Mouse (Mus musculus): ENCODE results near the gene Gm7356. TPM values are rescaled to one million over a fixed set of nuclear protein-coding genes. Genes with fewer than 3 reads are reported as not detected.
A peak's percentile ranks its signal among the peaks of the same experiment; 100 is the strongest.
"Not testable (repeated sequence)": the region's sequence is repeated elsewhere in the genome, so short reads cannot be mapped to it uniquely, and the experiment has no call there.

The Gm7356 gene
- polyA plus RNA-seq (2015; fragmentation: Nextera tagmentation; extraction: Ambion mirVana): not detected in 2 replicates

DNA sequence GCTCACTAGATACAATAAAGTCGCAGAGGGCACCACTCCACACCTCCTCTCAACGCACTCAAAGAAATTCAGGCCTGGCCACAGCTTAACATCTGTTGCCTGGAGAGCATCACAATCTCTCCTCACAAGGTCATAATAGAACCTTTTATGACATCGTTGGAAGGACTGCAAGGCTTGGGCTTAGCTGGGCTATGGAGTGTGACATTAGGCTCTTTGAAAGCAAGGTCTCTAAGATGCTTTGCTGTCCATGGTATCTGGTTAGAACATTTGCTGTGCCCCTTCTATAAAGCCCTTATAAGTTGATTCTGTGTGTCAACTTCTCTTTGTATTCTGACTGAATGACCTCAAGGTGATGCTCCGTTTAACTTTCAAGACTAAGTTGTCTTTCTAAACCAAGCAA is at the start of gene Gm7356:
Gene Gm7356 (minus strand): TSS at position 101 of the 400 bp plus-strand sequence.
- not testable (repeated sequence) for H3K4me2 ChIP-seq (replicated peaks; ENCODE audit: low read depth, low read length); ATAC-seq (ENCODE audit: low FRiP score, low TSS enrichment); H3K27me3 ChIP-seq (ENCODE audit: insufficient read depth, low read length); H3K9ac ChIP-seq (replicated peaks; ENCODE audit: low read length); H3K36me3 ChIP-seq (ENCODE audit: insufficient read depth, low read length); H3K4me1 ChIP-seq (ENCODE audit: insufficient read depth, low read length); H3K4me3 ChIP-seq (ENCODE audit: low read length); H3K9me3 ChIP-seq (ENCODE audit: low read length); H3K27ac ChIP-seq (ENCODE audit: low read length)
- WGBS: 77% methylated on average over 4 of the region's 4 CpGs

DNA sequence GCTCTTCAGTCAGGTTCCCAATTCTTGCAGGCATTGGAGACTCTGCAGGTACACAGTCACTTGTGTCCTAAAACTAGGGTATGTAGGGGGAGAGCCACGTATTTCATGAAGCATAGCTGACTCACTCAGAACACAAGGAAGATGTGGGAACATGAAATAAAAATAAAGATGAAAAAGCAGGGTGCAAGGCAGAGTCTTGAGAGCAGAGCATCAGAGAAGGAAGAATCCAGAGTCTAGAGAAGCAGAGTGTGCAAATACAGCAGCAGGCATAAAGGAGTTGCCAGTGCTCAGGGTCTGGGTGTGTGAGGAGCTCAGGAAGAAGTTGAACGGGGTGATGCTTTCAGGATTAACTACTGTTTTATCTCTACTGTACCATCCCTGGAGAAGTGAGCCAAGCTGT is 38.4 kb upstream of the Gm7356 start:
- ATAC-seq (ENCODE audit: low FRiP score, low TSS enrichment); H3K4me2 ChIP-seq (replicated peaks; ENCODE audit: low read depth, low read length); H3K4me3 ChIP-seq (ENCODE audit: low read length); H3K9me3 ChIP-seq (ENCODE audit: low read length); H3K4me1 ChIP-seq (ENCODE audit: insufficient read depth, low read length); H3K36me3 ChIP-seq (ENCODE audit: insufficient read depth, low read length); H3K9ac ChIP-seq (replicated peaks; ENCODE audit: low read length); H3K27me3 ChIP-seq (ENCODE audit: insufficient read depth, low read length); H3K27ac ChIP-seq (ENCODE audit: low read length): not testable (repeated sequence)
- 75% methylated on average over 1 of the region's 2 CpGs for whole genome bisulfite sequencing

DNA sequence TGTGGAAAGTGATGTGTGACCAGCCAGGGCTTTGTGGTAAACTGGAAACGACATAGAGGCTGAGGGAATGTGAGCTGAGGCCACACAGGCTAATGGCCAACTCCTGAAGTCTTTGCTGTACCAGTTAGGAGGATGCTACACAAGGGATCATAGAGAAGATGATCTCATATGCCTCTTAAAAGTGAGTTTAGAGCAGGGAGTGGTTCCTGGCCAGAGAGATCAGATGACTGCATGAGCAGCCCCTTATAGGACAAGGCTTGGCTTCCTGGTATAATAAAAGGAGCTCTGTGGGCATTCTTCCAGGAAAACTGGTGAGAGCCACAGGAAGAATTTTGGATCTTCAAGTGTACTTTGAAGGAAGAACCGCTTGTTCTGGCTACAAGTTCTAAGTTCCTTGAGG is 33.5 kb upstream of the Gm7356 start:
- not testable (repeated sequence) for H3K4me1 ChIP-seq (ENCODE audit: insufficient read depth, low read length); H3K4me3 ChIP-seq (ENCODE audit: low read length); ATAC-seq (ENCODE audit: low FRiP score, low TSS enrichment); H3K27me3 ChIP-seq (ENCODE audit: insufficient read depth, low read length); H3K4me2 ChIP-seq (replicated peaks; ENCODE audit: low read depth, low read length); H3K27ac ChIP-seq (ENCODE audit: low read length); H3K9ac ChIP-seq (replicated peaks; ENCODE audit: low read length); H3K36me3 ChIP-seq (ENCODE audit: insufficient read depth, low read length); H3K9me3 ChIP-seq (ENCODE audit: low read length)
- 50% methylated on average over 1 of the region's 2 CpGs for WGBS

DNA sequence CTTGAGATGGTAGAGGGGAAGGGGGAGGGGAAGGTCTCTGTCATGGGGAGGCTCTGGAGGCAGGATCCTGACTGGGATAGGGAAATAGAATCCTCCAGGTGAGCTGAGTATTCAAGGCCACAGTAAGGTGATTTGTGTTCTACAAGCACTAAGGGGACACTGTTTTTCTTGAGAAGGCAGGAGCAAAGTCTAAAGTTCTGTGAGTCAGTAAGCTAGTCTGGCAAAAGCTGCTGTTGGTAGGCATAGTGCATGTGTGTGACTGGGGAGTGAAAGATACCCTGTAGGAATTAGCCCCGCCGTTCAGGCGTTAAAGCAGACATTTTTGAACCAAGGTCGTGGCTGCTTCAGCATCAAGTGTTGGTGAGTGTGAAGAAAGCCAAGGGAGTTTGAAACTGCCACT is 32.6 kb upstream of the Gm7356 start:
- H3K4me2 ChIP-seq (replicated peaks; ENCODE audit: low read depth, low read length); H3K9me3 ChIP-seq (ENCODE audit: low read length); H3K36me3 ChIP-seq (ENCODE audit: insufficient read depth, low read length); H3K27me3 ChIP-seq (ENCODE audit: insufficient read depth, low read length); H3K4me1 ChIP-seq (ENCODE audit: insufficient read depth, low read length); ATAC-seq (ENCODE audit: low FRiP score, low TSS enrichment); H3K27ac ChIP-seq (ENCODE audit: low read length); H3K9ac ChIP-seq (replicated peaks; ENCODE audit: low read length); H3K4me3 ChIP-seq (ENCODE audit: low read length): not testable (repeated sequence)
- WGBS: 77% methylated on average over 4 of the region's 4 CpGs

DNA sequence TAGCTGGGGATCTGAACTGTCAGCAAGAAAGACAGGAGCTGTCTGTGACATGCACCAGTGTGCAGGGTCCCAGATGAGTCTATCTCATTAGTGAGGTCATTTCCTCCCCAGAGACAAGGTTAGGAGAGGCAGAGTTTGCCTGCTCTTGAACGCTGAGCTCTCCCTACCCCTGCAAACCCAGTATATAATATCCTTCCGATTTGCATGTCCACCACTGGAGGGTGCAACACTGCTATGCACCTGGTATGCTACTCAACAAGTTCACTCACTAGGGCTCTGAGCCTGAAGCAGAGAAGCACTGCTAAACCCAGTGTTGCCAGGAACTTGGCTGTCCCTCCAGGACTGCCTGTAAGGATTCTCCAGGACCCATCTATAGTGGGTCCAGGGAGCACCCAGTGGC is 10.1 kb downstream of the Gm7356 start:
- 42% methylated on average over 2 of the region's 2 CpGs for WGBS
- H3K9ac ChIP-seq (replicated peaks; ENCODE audit: low read length); H3K27ac ChIP-seq (ENCODE audit: low read length); H3K36me3 ChIP-seq (ENCODE audit: insufficient read depth, low read length); H3K4me1 ChIP-seq (ENCODE audit: insufficient read depth, low read length); H3K27me3 ChIP-seq (ENCODE audit: insufficient read depth, low read length); H3K4me2 ChIP-seq (replicated peaks; ENCODE audit: low read depth, low read length); H3K4me3 ChIP-seq (ENCODE audit: low read length); H3K9me3 ChIP-seq (ENCODE audit: low read length): not testable (repeated sequence)
- peak; percentile 67; the same call in 1 of the 2 replicates for ATAC-seq (ENCODE audit: low FRiP score, low TSS enrichment)

DNA sequence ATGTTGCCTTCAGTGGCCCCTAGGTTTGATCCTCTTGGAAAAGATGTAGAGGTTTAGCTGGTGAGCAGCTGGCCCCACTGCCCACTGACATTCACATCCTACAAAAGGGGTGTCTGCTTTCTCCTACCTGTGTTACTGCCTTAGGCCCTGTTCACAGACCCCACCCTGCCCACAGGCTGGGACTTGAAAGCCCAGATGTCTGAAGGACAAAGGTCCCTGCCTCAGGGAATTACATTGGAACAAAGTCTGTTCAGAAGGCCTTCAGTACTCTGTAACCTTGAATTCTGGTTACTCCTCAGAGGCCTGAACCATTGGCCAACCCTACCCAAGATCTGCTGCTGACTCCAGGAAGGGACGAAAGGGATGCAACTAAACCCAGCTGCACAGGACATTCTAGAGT is 15.8 kb downstream of the Gm7356 start:
- WGBS: 75% methylated on average over 1 of the region's 1 CpGs

DNA sequence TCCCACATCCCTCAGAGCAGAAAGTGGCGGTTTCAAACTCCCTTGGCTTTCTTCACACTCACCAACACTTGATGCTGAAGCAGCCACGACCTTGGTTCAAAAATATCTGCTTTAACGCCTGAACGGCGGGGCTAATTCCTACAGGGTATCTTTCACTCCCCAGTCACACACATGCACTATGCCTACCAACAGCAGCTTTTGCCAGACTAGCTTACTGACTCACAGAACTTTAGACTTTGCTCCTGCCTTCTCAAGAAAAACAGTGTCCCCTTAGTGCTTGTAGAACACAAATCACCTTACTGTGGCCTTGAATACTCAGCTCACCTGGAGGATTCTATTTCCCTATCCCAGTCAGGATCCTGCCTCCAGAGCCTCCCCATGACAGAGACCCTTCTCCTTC is 32.7 kb downstream of the Gm7356 start:
- not testable (repeated sequence) for H3K9me3 ChIP-seq (ENCODE audit: low read length); H3K9ac ChIP-seq (replicated peaks; ENCODE audit: low read length); H3K27ac ChIP-seq (ENCODE audit: low read length); H3K4me1 ChIP-seq (ENCODE audit: insufficient read depth, low read length); H3K36me3 ChIP-seq (ENCODE audit: insufficient read depth, low read length); H3K27me3 ChIP-seq (ENCODE audit: insufficient read depth, low read length); H3K4me3 ChIP-seq (ENCODE audit: low read length); H3K4me2 ChIP-seq (replicated peaks; ENCODE audit: low read depth, low read length); ATAC-seq (ENCODE audit: low FRiP score, low TSS enrichment)
- 81% methylated on average over 5 of the region's 5 CpGs for WGBS

More for the DNA sequence above, 15.8 kb downstream of the Gm7356 start:
- no peaks in the 10 kb centered on the region for H3K4me1 ChIP-seq (ENCODE audit: insufficient read depth, low read length)
- H3K9ac ChIP-seq (replicated peaks; ENCODE audit: low read length): no peak overlapping the region
- no peak overlapping the region for H3K4me2 ChIP-seq (replicated peaks; ENCODE audit: low read depth, low read length)
- H3K9me3 ChIP-seq (ENCODE audit: low read length): no peaks in the 10 kb centered on the region
- H3K27me3 ChIP-seq (ENCODE audit: insufficient read depth, low read length): no peaks in the 10 kb centered on the region
- no peak for ATAC-seq (ENCODE audit: low FRiP score, low TSS enrichment)
- no peak overlapping the region for H3K4me3 ChIP-seq (ENCODE audit: low read length)
- no peaks in the 10 kb centered on the region for H3K36me3 ChIP-seq (ENCODE audit: insufficient read depth, low read length)
- no peak overlapping the region for H3K27ac ChIP-seq (ENCODE audit: low read length)

DNA sequence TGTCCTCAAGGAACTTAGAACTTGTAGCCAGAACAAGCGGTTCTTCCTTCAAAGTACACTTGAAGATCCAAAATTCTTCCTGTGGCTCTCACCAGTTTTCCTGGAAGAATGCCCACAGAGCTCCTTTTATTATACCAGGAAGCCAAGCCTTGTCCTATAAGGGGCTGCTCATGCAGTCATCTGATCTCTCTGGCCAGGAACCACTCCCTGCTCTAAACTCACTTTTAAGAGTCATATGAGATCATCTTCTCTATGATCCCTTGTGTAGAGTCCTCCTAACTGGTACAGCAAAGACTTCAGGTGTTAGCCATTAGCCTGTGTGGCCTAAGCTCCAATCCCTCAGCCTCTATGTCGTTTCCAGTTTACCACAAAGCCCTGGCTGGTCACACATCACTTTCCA is 33.6 kb downstream of the Gm7356 start:
- not testable (repeated sequence) for ATAC-seq (ENCODE audit: low FRiP score, low TSS enrichment); H3K9ac ChIP-seq (replicated peaks; ENCODE audit: low read length); H3K4me3 ChIP-seq (ENCODE audit: low read length); H3K4me1 ChIP-seq (ENCODE audit: insufficient read depth, low read length); H3K27me3 ChIP-seq (ENCODE audit: insufficient read depth, low read length); H3K4me2 ChIP-seq (replicated peaks; ENCODE audit: low read depth, low read length); H3K9me3 ChIP-seq (ENCODE audit: low read length); H3K27ac ChIP-seq (ENCODE audit: low read length); H3K36me3 ChIP-seq (ENCODE audit: insufficient read depth, low read length)
- WGBS: 77% methylated on average over 1 of the region's 2 CpGs

DNA sequence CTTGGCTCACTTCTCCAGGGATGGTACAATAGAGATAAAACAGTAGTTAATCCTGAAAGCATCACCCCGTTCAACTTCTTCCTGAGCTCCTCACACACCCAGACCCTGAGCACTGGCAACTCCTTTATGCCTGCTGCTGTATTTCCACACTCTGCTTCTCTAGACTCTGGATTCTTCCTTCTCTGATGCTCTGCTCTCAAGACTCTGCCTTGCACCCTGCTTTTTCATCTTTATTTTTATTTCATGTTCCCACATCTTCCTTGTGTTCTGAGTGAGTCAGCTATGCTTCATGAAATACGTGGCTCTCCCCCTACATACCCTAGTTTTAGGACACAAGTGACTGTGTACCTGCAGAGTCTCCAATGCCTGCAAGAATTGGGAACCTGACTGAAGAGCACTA is 38.5 kb downstream of the Gm7356 start:
- 50% methylated on average over 1 of the region's 2 CpGs for WGBS
- not testable (repeated sequence) for H3K9ac ChIP-seq (replicated peaks; ENCODE audit: low read length); H3K4me3 ChIP-seq (ENCODE audit: low read length); H3K36me3 ChIP-seq (ENCODE audit: insufficient read depth, low read length); H3K4me2 ChIP-seq (replicated peaks; ENCODE audit: low read depth, low read length); ATAC-seq (ENCODE audit: low FRiP score, low TSS enrichment); H3K27me3 ChIP-seq (ENCODE audit: insufficient read depth, low read length); H3K9me3 ChIP-seq (ENCODE audit: low read length); H3K27ac ChIP-seq (ENCODE audit: low read length); H3K4me1 ChIP-seq (ENCODE audit: insufficient read depth, low read length)

DNA sequence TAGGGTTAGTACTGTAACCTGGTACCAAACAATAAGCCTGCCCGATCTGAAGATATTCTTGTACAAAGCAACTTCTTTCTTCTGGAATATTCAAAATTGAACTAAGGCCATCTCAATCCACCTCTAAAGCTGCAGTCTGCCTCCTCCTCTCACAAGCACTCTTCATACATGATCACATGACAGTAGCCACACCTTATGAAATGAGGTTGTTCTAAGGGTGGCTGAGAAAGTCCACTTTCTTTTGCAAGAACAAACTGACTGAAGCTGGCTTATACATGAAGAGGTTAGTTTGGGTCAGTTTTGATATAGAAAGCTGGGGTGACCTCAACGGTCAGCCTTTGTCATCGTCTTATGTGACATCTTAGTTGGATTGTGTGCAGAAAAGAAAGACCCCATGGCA is 41.3 kb downstream of the Gm7356 start:
- ATAC-seq (ENCODE audit: low FRiP score, low TSS enrichment); H3K36me3 ChIP-seq (ENCODE audit: insufficient read depth, low read length); H3K4me1 ChIP-seq (ENCODE audit: insufficient read depth, low read length); H3K27me3 ChIP-seq (ENCODE audit: insufficient read depth, low read length); H3K27ac ChIP-seq (ENCODE audit: low read length); H3K9me3 ChIP-seq (ENCODE audit: low read length); H3K4me3 ChIP-seq (ENCODE audit: low read length); H3K4me2 ChIP-seq (replicated peaks; ENCODE audit: low read depth, low read length); H3K9ac ChIP-seq (replicated peaks; ENCODE audit: low read length): not testable (repeated sequence)
- WGBS: 85% methylated on average over 3 of the region's 3 CpGs

DNA sequence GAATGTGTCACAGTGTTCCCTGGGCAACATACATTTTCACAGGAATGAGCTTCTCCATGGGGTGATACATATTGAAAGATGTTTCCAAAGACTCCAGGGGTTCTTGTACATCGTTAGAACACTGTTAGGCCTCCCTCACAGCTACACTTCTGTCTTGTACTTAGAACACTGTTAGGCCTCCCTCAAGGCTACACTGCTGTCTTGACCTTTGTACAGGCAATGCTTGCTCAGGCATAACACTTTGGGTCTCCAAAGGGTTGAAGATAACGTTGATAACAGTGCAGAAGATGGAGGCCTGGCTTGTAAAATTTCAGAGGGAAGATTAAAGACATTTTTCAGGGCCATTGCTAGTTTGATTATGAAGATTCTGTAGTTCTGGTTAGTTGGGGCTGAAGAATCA is 45.4 kb downstream of the Gm7356 start:
- not testable (repeated sequence) for H3K36me3 ChIP-seq (ENCODE audit: insufficient read depth, low read length); H3K27ac ChIP-seq (ENCODE audit: low read length); H3K4me3 ChIP-seq (ENCODE audit: low read length); ATAC-seq (ENCODE audit: low FRiP score, low TSS enrichment); H3K4me1 ChIP-seq (ENCODE audit: insufficient read depth, low read length); H3K9me3 ChIP-seq (ENCODE audit: low read length); H3K4me2 ChIP-seq (replicated peaks; ENCODE audit: low read depth, low read length); H3K27me3 ChIP-seq (ENCODE audit: insufficient read depth, low read length); H3K9ac ChIP-seq (replicated peaks; ENCODE audit: low read length)
- 39% methylated on average over 1 of the region's 2 CpGs for WGBS
